Mouse (Mus musculus): ENCODE measurements at regions not wholly inside any gene's neighbourhood (a gene's known extent, or its start where the extent isn't known, plus 50 kb on each side); places are given as distances from the start of the nearest gene placed in this dataset.

DNA sequence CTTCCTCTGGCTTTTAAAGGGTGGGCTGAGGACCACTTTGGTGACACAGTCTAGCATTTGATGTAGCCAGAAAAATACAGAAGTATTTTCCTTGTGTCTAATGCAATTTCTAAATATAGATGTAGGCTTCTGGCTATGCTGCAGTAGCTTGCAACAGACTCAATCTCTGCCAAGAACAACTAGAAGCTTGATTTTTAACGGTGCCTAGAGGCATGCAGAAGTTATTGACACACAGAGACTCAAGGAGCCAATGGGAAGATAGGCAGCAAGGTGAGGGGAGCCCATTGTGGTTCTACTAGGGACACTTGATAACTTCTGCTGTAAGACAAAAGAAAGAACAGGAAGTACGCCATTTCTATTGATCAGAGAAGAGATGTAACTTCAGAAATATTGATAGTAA is 94.1 kb upstream of the Osr1 start:
- no peak overlapping the region for H3K4me3 ChIP-seq (replicated peaks in 1 of 3; ENCODE audit: low read depth in 2 of 3, low read length in 2 of 3, poor library complexity in 1 of 3)
- TF ChIP-seq MYC (IDR thresholded peaks at IDR 0.05; ENCODE audit: low read depth, low read length) (no peak), MAZ (IDR thresholded peaks at IDR 0.05; ENCODE audit: low read depth, low read length) (no peak), RCOR1 (conservative IDR thresholded peaks at IDR 0.05; ENCODE audit: low read depth, low read length) (no peak), USF1 (IDR thresholded peaks at IDR 0.05; ENCODE audit: low read depth, low read length) (no peak), IRF4 (IDR thresholded peaks at IDR 0.05; ENCODE audit: low read depth, low read length) (no peak), PAX5 (IDR thresholded peaks at IDR 0.05; ENCODE audit: low read length) (no peak), MAFK (IDR thresholded peaks at IDR 0.05; ENCODE audit: insufficient replicate concordance, low read length) (no peak), ELF1 (IDR thresholded peaks at IDR 0.05; ENCODE audit: low read depth, low read length) (no peak), JUND (conservative IDR thresholded peaks at IDR 0.05; ENCODE audit: low read depth, low read length) (no peak), ZC3H11A (IDR thresholded peaks at IDR 0.05; ENCODE audit: low read depth, low read length) (no peak), BHLHE40 (IDR thresholded peaks at IDR 0.05; ENCODE audit: low read depth, low read length) (no peak), MAX (IDR thresholded peaks at IDR 0.05; ENCODE audit: low read length) (no peak), CHD2 (IDR thresholded peaks at IDR 0.05; ENCODE audit: low read length) (no peak), RAD21 (IDR thresholded peaks at IDR 0.05; ENCODE audit: low read depth, low read length) (no peak), E2F4 (IDR thresholded peaks at IDR 0.05; ENCODE audit: insufficient replicate concordance, low read depth, low read length) (no peak), TBP (conservative IDR thresholded peaks at IDR 0.05; ENCODE audit: low read depth, low read length) (no peak), MEF2A (IDR thresholded peaks at IDR 0.05; ENCODE audit: borderline replicate concordance, low read depth, low read length) (no peak)
- dilution Hi-C loops (cut with MboI; ENCODE audit: extremely low pct_ligation_motif_present, extremely low pct_unique_long_range_greater_than_20kb, low sequenced_read_pairs) = no loop called here
- DNase-seq (ENCODE audit: extremely low read depth) = no peak
- H3K36me3 ChIP-seq (replicated peaks in 1 of 2; ENCODE audit: control insufficient read depth in 1 of 2, insufficient read depth in 1 of 2, low read length in 1 of 2) = no peaks in the 10 kb centered on the region
- in situ Hi-C loops (cut with MboI; ENCODE audit: low pct_ligation_motif_present, low pct_unique_long_range_greater_than_20kb, low sequenced_read_pairs) = no loop called here
- no peaks in the 10 kb centered on the region for H3K27me3 ChIP-seq (replicated peaks)
- H3K9ac ChIP-seq (ENCODE audit: insufficient read depth, low read depth) = no peak overlapping the region
- H3K9me3 ChIP-seq (replicated peaks; ENCODE audit: low read length) = no peaks in the 10 kb centered on the region
- H3K4me1 ChIP-seq (ENCODE audit: control insufficient read depth in 1 of 2, insufficient read depth in 2 of 2) = no peaks in the 10 kb centered on the region
- H3K79me2 ChIP-seq (replicated peaks; ENCODE audit: control insufficient read depth, extremely low read depth, insufficient read depth, poor library complexity, severe bottlenecking) = no peaks in the 10 kb centered on the region
- no peak overlapping the region for H3K27ac ChIP-seq (ENCODE audit: insufficient read depth, low read depth)
- no peak overlapping the region for H3K4me2 ChIP-seq (ENCODE audit: insufficient read depth, low read depth, poor library complexity, severe bottlenecking)

DNA sequence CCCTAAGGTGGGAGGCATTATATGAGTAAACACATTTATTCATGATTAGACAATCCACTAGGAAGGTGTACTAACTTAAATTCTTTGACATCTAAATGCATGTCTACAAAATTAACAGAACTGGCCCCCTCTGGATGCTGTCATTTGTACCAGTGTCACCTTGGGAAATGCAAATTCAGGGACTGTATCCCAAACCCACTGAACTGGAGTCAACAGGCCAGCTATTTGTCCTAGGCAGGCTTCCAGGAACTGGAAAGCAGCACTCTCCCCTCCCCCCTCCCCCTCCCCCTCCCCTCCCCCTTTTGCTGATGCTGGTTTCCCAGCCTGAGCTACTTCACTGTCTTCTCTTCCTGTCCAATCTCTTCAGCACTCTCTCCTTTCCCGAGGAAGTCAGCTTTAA is 91.7 kb upstream of the Osr1 start:
- dilution Hi-C loops (cut with MboI; ENCODE audit: extremely low pct_ligation_motif_present, extremely low pct_unique_long_range_greater_than_20kb, low sequenced_read_pairs) = no loop called here
- Histone ChIP-seq H3K9ac (ENCODE audit: insufficient read depth, low read depth) (no peak overlapping the region), H3K4me1 (ENCODE audit: control insufficient read depth in 1 of 2, insufficient read depth in 2 of 2) (no peaks in the 10 kb centered on the region), H3K36me3 (replicated peaks in 1 of 2; ENCODE audit: control insufficient read depth in 1 of 2, insufficient read depth in 1 of 2, low read length in 1 of 2) (no peaks in the 10 kb centered on the region), H3K27me3 (replicated peaks) (no peaks in the 10 kb centered on the region), H3K27ac (ENCODE audit: insufficient read depth, low read depth) (no peak overlapping the region), H3K9me3 (replicated peaks; ENCODE audit: low read length) (no peaks in the 10 kb centered on the region), H3K4me2 (ENCODE audit: insufficient read depth, low read depth, poor library complexity, severe bottlenecking) (no peak overlapping the region), H3K4me3 (replicated peaks in 1 of 3; ENCODE audit: low read depth in 2 of 3, low read length in 2 of 3, poor library complexity in 1 of 3) (no peak overlapping the region), H3K79me2 (replicated peaks; ENCODE audit: control insufficient read depth, extremely low read depth, insufficient read depth, poor library complexity, severe bottlenecking) (no peaks in the 10 kb centered on the region)
- TF ChIP-seq MAX (IDR thresholded peaks at IDR 0.05; ENCODE audit: low read length) (no peak), POLR2A (IDR thresholded peaks at IDR 0.05; ENCODE audit: low read depth, low read length) (no peak), ZC3H11A (IDR thresholded peaks at IDR 0.05; ENCODE audit: low read depth, low read length) (no peak), CHD1 (IDR thresholded peaks at IDR 0.05; ENCODE audit: low read depth, low read length) (no peak), USF1 (IDR thresholded peaks at IDR 0.05; ENCODE audit: low read depth, low read length) (no peak)
- DNase-seq (ENCODE audit: extremely low read depth) = no peak
- in situ Hi-C loops (cut with MboI; ENCODE audit: low pct_ligation_motif_present, low pct_unique_long_range_greater_than_20kb, low sequenced_read_pairs) = no loop called here
